Mouse (Mus musculus): ENCODE results near the gene Cops2. TPM values are rescaled to one million over a fixed set of nuclear protein-coding genes. Genes with fewer than 3 reads are reported as not detected.

Cops2 gene
- polyA plus RNA-seq (2011; ENCODE audit: insufficient read length, low read depth, missing spikeins): 196 and 233 TPM in 2 replicates

- Histone ChIP-seq H3K4me1 (ENCODE audit: control insufficient read depth, insufficient read depth, low read length) (peaks cover 3% of the 10 kb centered on the region; the same call in 1 of the 2 replicates), H3K4me3 (ENCODE audit: insufficient read depth, low read length) (peak within 1 kb of the TSS; percentile 97), H3K27ac (ENCODE audit: insufficient read depth, low read length) (0 out of 2 replicates have a peak within 1 kb of the TSS, but pooled peaks have one; percentile 7)
- TF ChIP-seq POLR2A (IDR thresholded peaks at IDR 0.05; ENCODE audit: low read depth, low read length) (peak; percentile 85), CTCF (IDR thresholded peaks at IDR 0.05; ENCODE audit: borderline replicate concordance, insufficient read depth, low read length) (no peak)
Measured at GRCm38 (mm10) chr2:125858521-125859280, at the start of gene Cops2, which contains the start of gene Galk2. Gene Cops2, minus strand, starts transcription at chr2:125859139. Gene Galk2, plus strand, starts transcription at chr2:125859109.

- no peaks in the 10 kb centered on the region for H3K4me1 ChIP-seq (ENCODE audit: control insufficient read depth, insufficient read depth, low read length)
Measured at GRCm38 (mm10) chr2:125907580-125908255, 48.8 kb upstream of the Cops2 start.

GRCm38 (mm10) chr2:125906407-125907066, 47.6 kb upstream of the Cops2 start:
- Histone ChIP-seq H3K4me1 (ENCODE audit: control insufficient read depth, insufficient read depth, low read length) (peaks cover under 1% of the 10 kb centered on the region; the same call in 1 of the 2 replicates), H3K4me3 (ENCODE audit: insufficient read depth, low read length) (no peak overlapping the region), H3K27ac (ENCODE audit: insufficient read depth, low read length) (no peak overlapping the region)
- TF ChIP-seq POLR2A (IDR thresholded peaks at IDR 0.05; ENCODE audit: low read depth, low read length) (no peak), CTCF (IDR thresholded peaks at IDR 0.05; ENCODE audit: borderline replicate concordance, insufficient read depth, low read length) (no peak)

More at GRCm38 (mm10) chr2:125907580-125908255, 48.8 kb upstream of the Cops2 start:
- Histone ChIP-seq H3K27ac (ENCODE audit: insufficient read depth, low read length) (no peak overlapping the region), H3K4me3 (ENCODE audit: insufficient read depth, low read length) (no peak overlapping the region)
- no peak for TF ChIP-seq CTCF (IDR thresholded peaks at IDR 0.05; ENCODE audit: borderline replicate concordance, insufficient read depth, low read length)
- no peak for TF ChIP-seq POLR2A (IDR thresholded peaks at IDR 0.05; ENCODE audit: low read depth, low read length)

- H3K4me3 ChIP-seq (ENCODE audit: insufficient read depth, low read length): no peak overlapping the region
- H3K27ac ChIP-seq (ENCODE audit: insufficient read depth, low read length): peak overlapping the region; percentile 22; the same call in 1 of the 2 replicates
- H3K4me1 ChIP-seq (ENCODE audit: control insufficient read depth, insufficient read depth, low read length): peaks cover 10% of the 10 kb centered on the region; the same call in 1 of the 2 replicates
- TF ChIP-seq CTCF (IDR thresholded peaks at IDR 0.05; ENCODE audit: borderline replicate concordance, insufficient read depth, low read length) (no peak), POLR2A (IDR thresholded peaks at IDR 0.05; ENCODE audit: low read depth, low read length) (no peak)
Measured at GRCm38 (mm10) chr2:125901426-125901825, 42.5 kb upstream of the Cops2 start.

GRCm38 (mm10) chr2:125900797-125901410, 42.0 kb upstream of the Cops2 start:
- Histone ChIP-seq H3K27ac (ENCODE audit: insufficient read depth, low read length) (peak overlapping the region; percentile 22; the same call in 1 of the 2 replicates), H3K4me1 (ENCODE audit: control insufficient read depth, insufficient read depth, low read length) (peaks cover 10% of the 10 kb centered on the region; the same call in 1 of the 2 replicates), H3K4me3 (ENCODE audit: insufficient read depth, low read length) (no peak overlapping the region)
- TF ChIP-seq POLR2A (IDR thresholded peaks at IDR 0.05; ENCODE audit: low read depth, low read length) (no peak), CTCF (IDR thresholded peaks at IDR 0.05; ENCODE audit: borderline replicate concordance, insufficient read depth, low read length) (no peak)

- TF ChIP-seq POLR2A (IDR thresholded peaks at IDR 0.05; ENCODE audit: low read depth, low read length): no peak
- TF ChIP-seq CTCF (IDR thresholded peaks at IDR 0.05; ENCODE audit: borderline replicate concordance, insufficient read depth, low read length): no peak
- H3K4me1 ChIP-seq (ENCODE audit: control insufficient read depth, insufficient read depth, low read length): peaks cover 7% of the 10 kb centered on the region; the same call in 1 of the 2 replicates
- no peak overlapping the region for H3K27ac ChIP-seq (ENCODE audit: insufficient read depth, low read length)
- no peak overlapping the region for H3K4me3 ChIP-seq (ENCODE audit: insufficient read depth, low read length)
Measured at GRCm38 (mm10) chr2:125896355-125896754, 37.4 kb upstream of the Cops2 start.

- Histone ChIP-seq H3K27ac (ENCODE audit: insufficient read depth, low read length) (no peak overlapping the region), H3K4me1 (ENCODE audit: control insufficient read depth, insufficient read depth, low read length) (no peaks in the 10 kb centered on the region)
- TF ChIP-seq CTCF (IDR thresholded peaks at IDR 0.05; ENCODE audit: borderline replicate concordance, insufficient read depth, low read length) (no peak), POLR2A (IDR thresholded peaks at IDR 0.05; ENCODE audit: low read depth, low read length) (no peak)
Measured at GRCm38 (mm10) chr2:125895099-125895498, 36.2 kb upstream of the Cops2 start.

GRCm38 (mm10) chr2:125893096-125893495, 34.2 kb upstream of the Cops2 start:
- TF ChIP-seq POLR2A (IDR thresholded peaks at IDR 0.05; ENCODE audit: low read depth, low read length): no peak
- no peak for TF ChIP-seq CTCF (IDR thresholded peaks at IDR 0.05; ENCODE audit: borderline replicate concordance, insufficient read depth, low read length)

More at GRCm38 (mm10) chr2:125895099-125895498, 36.2 kb upstream of the Cops2 start:
- H3K4me3 ChIP-seq (ENCODE audit: insufficient read depth, low read length): no peak overlapping the region

More at GRCm38 (mm10) chr2:125893096-125893495, 34.2 kb upstream of the Cops2 start:
- Histone ChIP-seq H3K27ac (ENCODE audit: insufficient read depth, low read length) (no peak overlapping the region), H3K4me1 (ENCODE audit: control insufficient read depth, insufficient read depth, low read length) (no peaks in the 10 kb centered on the region), H3K4me3 (ENCODE audit: insufficient read depth, low read length) (no peak overlapping the region)

Data from embryonic fibroblast, embryonic 13.5 days (primary cell).